Mouse (Mus musculus): ENCODE measurements around the gene Tas1r2. TPM values are rescaled to one million over a fixed set of nuclear protein-coding genes. Genes with fewer than 3 reads are reported as not detected.
A peak's percentile ranks its signal among the peaks of the same experiment; 100 is the strongest.

Gene Tas1r2
- polyA plus RNA-seq, 1 experiment from 2014 or later, result 0.08 TPM

GRCm38 (mm10) chr4:139640333-139640732 is 13.0 kb upstream of the Tas1r2 start:
- peaks cover 31% of the 10 kb centered on the region for H3K27me3 ChIP-seq
- peaks cover 24% of the 10 kb centered on the region for H3K4me1 ChIP-seq
- 0 out of 2 replicates have a peak, but pooled peaks cover 11% of the 10 kb centered on the region for H3K36me3 ChIP-seq
- H3K9me3 ChIP-seq, result no peaks in the 10 kb centered on the region
- WGBS, result 34% methylated on average over 12 of the region's 12 CpGs
- no peak overlapping the region for H3K9ac ChIP-seq
- no peak overlapping the region for H3K4me2 ChIP-seq
- ATAC-seq (ENCODE audit: insufficient number of reproducible peaks, low FRiP score, low TSS enrichment, low read depth), result no peak
- no peak overlapping the region for H3K27ac ChIP-seq
- no peak overlapping the region for H3K4me3 ChIP-seq

GRCm38 (mm10) chr4:139640775-139641174 is 12.6 kb upstream of the Tas1r2 start:
- H3K9ac ChIP-seq, result no peak overlapping the region
- no peak for ATAC-seq (ENCODE audit: insufficient number of reproducible peaks, low FRiP score, low TSS enrichment, low read depth)
- H3K36me3 ChIP-seq, result 0 out of 2 replicates have a peak, but pooled peaks cover 12% of the 10 kb centered on the region
- peaks cover 24% of the 10 kb centered on the region for H3K4me1 ChIP-seq
- peaks cover 31% of the 10 kb centered on the region for H3K27me3 ChIP-seq
- no peak overlapping the region for H3K4me2 ChIP-seq
- 50% methylated on average over 6 of the region's 6 CpGs for WGBS
- H3K9me3 ChIP-seq, result no peaks in the 10 kb centered on the region
- H3K4me3 ChIP-seq, result no peak overlapping the region
- no peak overlapping the region for H3K27ac ChIP-seq

- no peak overlapping the region for H3K27ac ChIP-seq
- peak overlapping the region; percentile 27 for H3K4me3 ChIP-seq
- no peaks in the 10 kb centered on the region for H3K9me3 ChIP-seq
- H3K4me2 ChIP-seq, result peak overlapping the region; percentile 43
- 0 out of 2 replicates have a peak overlapping the region, but pooled peaks have one; percentile 4 for H3K9ac ChIP-seq
- WGBS, result 7% methylated on average over 30 of the region's 30 CpGs
- peaks cover 24% of the 10 kb centered on the region for H3K4me1 ChIP-seq
- no peak for ATAC-seq (ENCODE audit: insufficient number of reproducible peaks, low FRiP score, low TSS enrichment, low read depth)
- H3K27me3 ChIP-seq, result peaks cover 31% of the 10 kb centered on the region
- H3K36me3 ChIP-seq, result peaks cover 18% of the 10 kb centered on the region; the same call in 1 of the 2 replicates
Measured at GRCm38 (mm10) chr4:139641829-139642425, 11.4 kb upstream of the Tas1r2 start.

GRCm38 (mm10) chr4:139643972-139644371 is 9.4 kb upstream of the Tas1r2 start:
- Histone ChIP-seq H3K4me3 (no peak overlapping the region), H3K4me2 (no peak overlapping the region), H3K36me3 (peaks cover 24% of the 10 kb centered on the region), H3K9me3 (no peaks in the 10 kb centered on the region), H3K27me3 (peaks cover 31% of the 10 kb centered on the region), H3K4me1 (peaks cover 24% of the 10 kb centered on the region), H3K27ac (no peak overlapping the region), H3K9ac (no peak overlapping the region)
- WGBS, result 13% methylated on average over 9 of the region's 9 CpGs
- ATAC-seq (ENCODE audit: insufficient number of reproducible peaks, low FRiP score, low TSS enrichment, low read depth), result no peak

- H3K36me3 ChIP-seq, result peaks cover 29% of the 10 kb centered on the region
- no peak overlapping the region for H3K9ac ChIP-seq
- no peak overlapping the region for H3K4me3 ChIP-seq
- peaks cover 17% of the 10 kb centered on the region for H3K27me3 ChIP-seq
- H3K4me1 ChIP-seq, result peaks cover 7% of the 10 kb centered on the region
- H3K27ac ChIP-seq, result no peak overlapping the region
- H3K4me2 ChIP-seq, result no peak overlapping the region
- no peaks in the 10 kb centered on the region for H3K9me3 ChIP-seq
- 84% methylated on average over 7 of the region's 7 CpGs for WGBS
- ATAC-seq (ENCODE audit: insufficient number of reproducible peaks, low FRiP score, low TSS enrichment, low read depth), result no peak
Measured at GRCm38 (mm10) chr4:139646916-139647315, 6.4 kb upstream of the Tas1r2 start.

- Histone ChIP-seq H3K4me3 (no peak overlapping the region), H3K27me3 (no peaks in the 10 kb centered on the region), H3K4me1 (no peaks in the 10 kb centered on the region), H3K4me2 (no peak overlapping the region), H3K9me3 (no peaks in the 10 kb centered on the region), H3K36me3 (peaks cover 27% of the 10 kb centered on the region), H3K27ac (no peak overlapping the region), H3K9ac (no peak overlapping the region)
- 78% methylated on average over 15 of the region's 15 CpGs for WGBS
- ATAC-seq (ENCODE audit: insufficient number of reproducible peaks, low FRiP score, low TSS enrichment, low read depth), result no peak
Measured at GRCm38 (mm10) chr4:139650086-139650743, 3.1 kb upstream of the Tas1r2 start.

- ATAC-seq (ENCODE audit: insufficient number of reproducible peaks, low FRiP score, low TSS enrichment, low read depth), result no peak
- H3K27ac ChIP-seq, result no peak overlapping the region
- WGBS, result 71% methylated on average over 11 of the region's 11 CpGs
- peaks cover 22% of the 10 kb centered on the region for H3K36me3 ChIP-seq
- H3K4me3 ChIP-seq, result no peak overlapping the region
- no peaks in the 10 kb centered on the region for H3K9me3 ChIP-seq
- H3K4me1 ChIP-seq, result no peaks in the 10 kb centered on the region
- H3K4me2 ChIP-seq, result no peak overlapping the region
- no peak overlapping the region for H3K9ac ChIP-seq
- no peaks in the 10 kb centered on the region for H3K27me3 ChIP-seq
Measured at GRCm38 (mm10) chr4:139650907-139651306, 2.4 kb upstream of the Tas1r2 start.

GRCm38 (mm10) chr4:139661897-139662296 is 8.6 kb downstream of the Tas1r2 start:
- Histone ChIP-seq H3K36me3 (no peaks in the 10 kb centered on the region), H3K9ac (no peak overlapping the region), H3K27me3 (no peaks in the 10 kb centered on the region), H3K9me3 (no peaks in the 10 kb centered on the region), H3K4me1 (no peaks in the 10 kb centered on the region), H3K27ac (no peak overlapping the region), H3K4me3 (no peak overlapping the region), H3K4me2 (no peak overlapping the region)
- WGBS, result 89% methylated on average over 14 of the region's 14 CpGs
- ATAC-seq (ENCODE audit: insufficient number of reproducible peaks, low FRiP score, low TSS enrichment, low read depth), result no peak

GRCm38 (mm10) chr4:139667632-139668031 is 14.3 kb downstream of the Tas1r2 start:
- no peak overlapping the region for H3K4me3 ChIP-seq
- H3K4me2 ChIP-seq, result no peak overlapping the region
- ATAC-seq (ENCODE audit: insufficient number of reproducible peaks, low FRiP score, low TSS enrichment, low read depth), result no peak
- no peaks in the 10 kb centered on the region for H3K27me3 ChIP-seq
- no peaks in the 10 kb centered on the region for H3K4me1 ChIP-seq
- WGBS, result 70% methylated on average over 6 of the region's 6 CpGs
- H3K9me3 ChIP-seq, result no peaks in the 10 kb centered on the region
- H3K27ac ChIP-seq, result no peak overlapping the region
- H3K36me3 ChIP-seq, result no peaks in the 10 kb centered on the region
- H3K9ac ChIP-seq, result no peak overlapping the region

GRCm38 (mm10) chr4:139669847-139670246 is 16.5 kb downstream of the Tas1r2 start:
- no peak overlapping the region for H3K4me2 ChIP-seq
- no peaks in the 10 kb centered on the region; the same call in 1 of the 2 replicates for H3K27me3 ChIP-seq
- H3K9me3 ChIP-seq, result no peaks in the 10 kb centered on the region
- H3K4me3 ChIP-seq, result no peak overlapping the region
- H3K27ac ChIP-seq, result no peak overlapping the region
- no peak overlapping the region for H3K9ac ChIP-seq
- 12% methylated on average over 6 of the region's 6 CpGs for WGBS
- H3K36me3 ChIP-seq, result no peaks in the 10 kb centered on the region
- ATAC-seq (ENCODE audit: insufficient number of reproducible peaks, low FRiP score, low TSS enrichment, low read depth), result no peak
- H3K4me1 ChIP-seq, result no peaks in the 10 kb centered on the region

GRCm38 (mm10) chr4:139675696-139676095 is 22.4 kb downstream of the Tas1r2 start:
- Histone ChIP-seq H3K4me1 (no peaks in the 10 kb centered on the region), H3K36me3 (no peaks in the 10 kb centered on the region), H3K27ac (no peak overlapping the region), H3K4me2 (no peak overlapping the region), H3K9me3 (peaks cover 11% of the 10 kb centered on the region; the same call in 1 of the 2 replicates), H3K27me3 (no peaks in the 10 kb centered on the region; the same call in 1 of the 2 replicates), H3K9ac (no peak overlapping the region), H3K4me3 (no peak overlapping the region)
- WGBS, result 24% methylated on average over 9 of the region's 9 CpGs
- no peak for ATAC-seq (ENCODE audit: insufficient number of reproducible peaks, low FRiP score, low TSS enrichment, low read depth)

Measured in limb, embryonic 15.5 days (tissue).